Mouse (Mus musculus): ENCODE data around the gene Rims4.

Rims4 gene

DNA sequence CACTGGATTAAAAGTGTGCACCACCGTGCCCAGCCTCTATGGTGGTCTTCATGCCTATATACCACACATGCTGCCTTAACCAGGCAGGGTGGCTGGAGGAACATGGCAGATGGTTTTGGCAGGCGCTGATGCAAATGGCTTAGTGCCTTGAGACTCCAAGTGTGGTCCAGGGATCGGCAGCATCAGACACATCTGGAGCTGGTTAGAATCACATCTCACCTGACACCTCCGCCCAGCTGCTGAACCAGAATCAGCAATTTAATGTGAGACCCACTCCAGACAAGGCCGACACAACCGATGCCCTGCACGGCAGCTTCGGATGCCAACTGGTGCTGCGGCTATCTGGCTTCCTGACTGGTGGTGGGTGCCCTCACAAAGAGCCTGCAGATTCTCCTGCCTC, 52.4 kb downstream of the Rims4 start:
- no peak for DNase-seq (ENCODE audit: low spot score)

DNA sequence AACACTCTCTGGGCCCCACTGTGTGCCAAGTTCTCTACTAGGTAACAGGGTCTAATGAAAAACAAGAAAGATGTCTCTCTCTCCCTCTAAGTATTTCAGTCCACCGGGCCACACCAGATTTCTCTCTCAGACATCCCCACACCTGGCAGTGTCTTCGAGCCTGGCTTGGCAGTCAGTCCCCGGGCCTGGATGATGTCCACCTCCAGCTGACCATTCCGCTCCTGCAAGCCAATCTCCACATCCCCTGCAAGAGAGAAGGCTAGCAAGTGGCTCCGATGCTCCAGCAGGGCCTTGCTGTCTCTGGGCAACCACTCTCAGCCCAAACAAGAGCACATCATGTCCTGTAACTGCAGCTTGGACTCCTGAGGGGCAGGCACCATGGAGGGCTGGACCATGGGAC, 53.2 kb downstream of the Rims4 start:
- no peak for DNase-seq (ENCODE audit: low spot score)

DNA sequence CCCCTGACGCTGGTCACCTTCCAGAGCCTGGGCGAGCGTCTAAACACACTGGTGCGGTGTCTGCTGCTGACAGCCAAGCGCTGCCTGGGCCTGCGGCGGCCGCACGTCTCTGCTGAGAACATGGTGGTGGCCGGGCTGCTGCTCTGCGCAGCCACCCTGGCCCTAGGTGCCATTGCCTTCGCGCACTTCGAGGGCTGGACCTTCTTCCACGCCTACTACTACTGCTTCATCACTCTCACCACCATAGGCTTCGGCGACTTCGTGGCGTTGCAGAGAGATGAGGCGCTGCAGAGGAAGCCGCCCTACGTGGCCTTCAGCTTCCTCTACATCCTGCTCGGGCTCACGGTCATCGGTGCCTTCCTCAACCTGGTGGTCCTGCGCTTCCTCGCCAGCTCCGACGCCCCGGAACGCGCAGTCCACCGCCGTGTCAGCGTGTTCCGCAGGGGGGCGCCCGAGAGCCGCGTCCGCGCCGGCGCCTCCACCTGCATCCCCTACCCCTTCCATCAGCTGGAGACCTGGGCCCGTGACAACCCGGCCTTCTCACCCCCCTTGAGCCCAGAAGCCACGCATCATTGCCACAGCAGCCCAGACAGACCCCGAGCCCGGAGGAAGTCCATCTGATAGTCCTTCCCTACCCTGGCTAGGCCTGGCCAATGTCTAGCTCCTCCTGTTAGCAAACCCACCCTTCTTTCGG, 60.1 kb downstream of the Rims4 start:
- no peak for DNase-seq (ENCODE audit: low spot score)

DNA sequence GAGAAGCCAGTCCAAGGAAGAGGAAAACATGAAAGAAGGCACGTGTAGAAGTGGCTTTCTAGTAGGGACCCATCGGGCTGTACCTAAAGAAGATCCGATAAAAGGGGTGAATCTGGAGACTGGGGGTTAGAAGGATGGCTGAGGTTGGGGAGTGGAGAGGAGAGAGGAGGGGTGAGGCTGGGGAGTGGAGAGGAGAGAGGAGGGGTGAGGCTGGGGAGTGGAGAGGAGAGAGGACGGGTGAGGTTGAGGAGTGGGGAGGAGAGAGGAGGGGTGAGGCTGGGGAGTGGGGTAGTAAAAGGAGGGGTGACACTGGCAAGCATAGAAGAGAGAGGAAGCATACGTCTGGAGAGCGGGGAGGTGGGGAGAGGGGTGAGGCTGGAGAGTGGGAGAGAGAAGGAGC, 61.2 kb downstream of the Rims4 start:
- DNase-seq (ENCODE audit: low spot score): no peak

DNA sequence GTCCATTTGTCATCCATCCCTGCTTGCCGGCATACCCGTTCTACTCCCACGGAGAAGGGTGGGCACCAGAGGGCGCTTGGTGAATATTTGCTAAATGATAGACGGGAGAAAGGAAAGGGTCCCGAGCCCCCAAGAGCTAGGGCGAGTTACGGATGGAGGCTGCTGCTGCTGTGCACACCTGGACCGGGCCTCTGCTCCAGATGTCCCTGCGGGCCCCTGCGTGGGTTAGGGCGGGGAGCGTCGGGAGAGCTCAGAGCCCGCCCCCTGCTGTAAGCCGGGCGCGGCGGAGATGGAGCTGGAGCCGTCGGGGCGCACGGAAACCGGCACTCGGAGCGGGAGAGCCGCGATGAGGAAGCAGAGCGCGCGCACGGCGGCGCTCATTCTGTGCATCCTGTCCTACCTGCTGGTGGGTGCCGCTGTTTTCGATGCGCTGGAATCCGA, 65.0 kb downstream of the Rims4 start, which contains the start of gene Kcnk15:
Kcnk15 (plus strand) TSS at position 191 of the 441 bp plus-strand sequence.
- DNase-seq (ENCODE audit: low spot score): no peak

DNA sequence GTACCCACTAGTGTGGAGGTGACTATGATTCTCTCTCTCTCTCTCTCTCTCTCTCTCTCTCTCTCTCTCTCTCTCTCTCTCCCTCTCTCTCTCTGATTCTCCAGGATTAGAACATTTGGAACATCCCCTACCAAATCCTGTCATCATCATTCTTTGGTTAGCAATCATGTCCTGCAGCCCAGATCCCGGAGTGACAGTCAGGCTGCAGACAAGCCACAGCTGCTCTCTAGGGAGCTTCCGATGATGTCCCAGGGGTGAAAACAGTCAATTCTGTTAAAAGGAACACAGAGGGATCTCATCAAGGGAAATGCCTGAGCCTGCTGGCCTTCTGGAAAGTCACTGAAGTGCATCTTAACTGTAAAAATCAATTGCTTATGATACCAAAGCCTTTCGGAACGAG, 76.4 kb downstream of the Rims4 start:
- DNase-seq (ENCODE audit: low spot score): peak; percentile 45

DNA sequence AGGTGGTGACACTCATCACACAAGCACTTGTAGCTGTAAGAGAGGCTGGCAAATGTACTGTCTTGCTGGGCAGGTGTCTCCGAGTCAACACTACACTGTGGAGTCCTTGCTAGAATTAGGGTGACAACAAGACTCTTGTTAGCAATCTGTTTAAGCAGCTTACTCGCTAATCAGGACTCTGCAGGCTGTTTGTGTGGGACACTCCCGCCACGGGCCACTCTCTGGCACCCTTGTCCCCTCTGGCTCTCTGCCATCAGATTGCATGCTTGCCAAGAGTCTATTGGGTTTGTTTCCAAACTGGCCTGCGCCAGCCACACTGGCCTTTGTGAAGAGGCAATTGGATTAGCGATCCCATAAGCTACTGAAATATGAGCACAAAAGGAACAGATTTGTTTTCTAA, 79.0 kb downstream of the Rims4 start:
- DNase-seq (ENCODE audit: low spot score): peak; percentile 70

DNA sequence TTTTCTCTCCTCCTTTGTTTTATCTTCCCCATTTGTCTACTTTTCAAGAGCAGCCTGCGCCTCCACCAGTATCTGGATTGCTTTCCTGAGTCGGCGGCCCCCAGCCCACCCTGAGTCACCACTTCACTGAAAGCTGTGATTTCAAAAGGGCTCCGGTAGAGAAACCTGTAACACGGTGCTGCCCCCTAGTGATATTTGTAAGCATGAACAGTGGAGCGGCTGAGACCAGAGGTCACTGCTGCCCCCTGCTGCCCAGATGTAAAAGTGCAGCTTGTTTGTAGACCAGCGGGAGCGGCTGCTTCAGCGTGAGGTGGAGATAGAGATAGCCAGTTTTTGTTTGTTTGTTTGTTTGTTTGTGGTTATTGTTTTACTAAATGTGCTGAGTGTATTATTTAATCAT, 80.4 kb downstream of the Rims4 start:
- DNase-seq (ENCODE audit: low spot score): peak; percentile 86

DNA sequence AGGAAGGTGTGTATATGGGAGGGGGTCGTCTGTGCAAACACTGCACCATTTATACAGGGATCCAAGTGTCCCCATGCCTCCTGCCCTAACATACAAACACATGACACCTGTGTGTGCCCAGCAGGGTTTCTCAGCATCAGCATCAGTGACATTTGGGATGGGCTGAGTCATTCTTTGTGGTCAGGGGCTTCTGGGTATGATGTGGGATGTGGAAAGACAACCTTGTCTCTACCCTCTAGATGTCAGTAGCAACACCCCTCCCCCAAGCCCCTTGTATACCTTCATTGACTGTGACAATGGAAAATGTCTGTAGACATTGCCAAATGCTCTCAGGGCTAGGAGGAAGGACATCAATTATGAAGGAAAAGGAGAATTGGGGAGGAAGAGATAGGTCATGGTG, 87.3 kb downstream of the Rims4 start:
- no peak for DNase-seq (ENCODE audit: low spot score)

DNA sequence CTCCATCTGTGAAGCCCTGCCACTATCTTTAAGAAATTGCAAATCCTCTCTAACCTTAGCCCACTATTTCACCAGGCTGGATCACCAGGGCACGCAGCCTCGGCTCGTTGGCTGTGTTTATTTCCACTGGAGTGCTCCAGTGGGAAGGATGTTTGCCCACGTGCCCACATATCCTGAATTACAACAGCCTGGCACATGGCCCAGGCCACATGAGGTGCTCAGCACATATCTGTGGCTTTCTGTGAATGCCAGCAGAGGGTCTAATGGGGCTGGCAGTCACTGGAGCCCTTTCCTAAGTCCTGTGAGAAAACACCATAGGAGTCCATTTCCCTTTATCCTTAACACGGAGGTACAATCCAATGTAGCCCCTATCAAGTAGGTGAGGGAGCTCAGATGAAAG, 92.0 kb downstream of the Rims4 start:
- DNase-seq (ENCODE audit: low spot score): peak; percentile 55

DNA sequence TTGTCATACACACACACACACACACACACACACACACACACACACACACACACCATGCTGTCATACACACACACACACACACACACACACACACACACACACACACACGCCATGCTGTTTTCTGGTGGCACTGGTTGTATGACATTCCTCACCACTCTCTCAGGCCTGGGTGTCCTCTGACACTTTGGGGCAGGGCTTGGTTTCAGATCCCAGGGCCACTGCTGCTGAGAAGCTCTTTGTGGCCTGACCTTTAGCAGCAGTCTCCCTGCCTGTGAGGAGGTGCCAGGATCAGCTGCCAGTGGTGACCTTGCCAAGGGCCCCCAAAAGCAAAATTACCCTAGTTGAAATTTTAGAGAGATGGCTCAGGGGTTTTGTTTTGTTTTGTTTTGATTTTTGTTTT, 92.6 kb downstream of the Rims4 start:
- DNase-seq (ENCODE audit: low spot score): no peak

DNA sequence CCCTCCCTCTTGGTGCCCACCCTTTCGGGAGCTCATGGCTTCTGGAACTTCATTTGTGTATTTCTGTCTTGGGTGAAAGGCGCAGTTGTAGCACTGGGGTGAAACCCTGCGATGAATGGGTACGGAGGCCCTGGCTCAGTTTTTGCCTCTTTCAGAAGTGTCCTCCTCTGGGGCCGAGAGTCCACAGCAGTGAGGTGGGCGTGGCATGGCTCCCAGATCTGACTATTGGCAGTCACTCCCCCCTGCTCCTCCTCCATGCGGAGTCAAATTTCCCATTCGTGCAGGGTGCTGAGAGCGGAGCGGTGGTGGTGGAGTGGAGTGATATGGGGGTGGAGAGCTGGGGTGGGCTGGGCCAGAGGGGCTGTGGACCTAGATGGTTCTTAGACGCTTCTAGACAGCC, 94.7 kb downstream of the Rims4 start:
- no peak for DNase-seq (ENCODE audit: low spot score)

DNA sequence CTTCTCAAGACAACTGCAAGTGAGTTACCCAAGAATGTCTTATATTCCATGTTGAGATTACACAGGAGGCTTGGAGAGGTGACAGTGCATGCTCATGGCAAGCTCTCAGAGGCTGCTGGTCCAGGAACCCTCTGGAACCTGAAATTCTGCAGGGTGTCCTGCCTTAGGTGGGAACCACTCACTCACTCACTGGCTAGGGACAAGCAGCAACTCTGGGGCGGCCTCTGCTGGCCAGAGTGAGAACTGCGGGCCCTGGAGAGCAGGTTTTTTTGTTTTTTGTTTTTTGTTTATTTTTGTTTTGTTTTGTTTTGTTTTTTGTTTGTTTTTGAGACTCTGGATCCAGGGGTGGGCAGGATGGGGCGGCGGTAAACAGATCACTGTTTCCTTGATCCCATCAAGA, 95.2 kb downstream of the Rims4 start:
- DNase-seq (ENCODE audit: low spot score): peak; percentile 36

DNA sequence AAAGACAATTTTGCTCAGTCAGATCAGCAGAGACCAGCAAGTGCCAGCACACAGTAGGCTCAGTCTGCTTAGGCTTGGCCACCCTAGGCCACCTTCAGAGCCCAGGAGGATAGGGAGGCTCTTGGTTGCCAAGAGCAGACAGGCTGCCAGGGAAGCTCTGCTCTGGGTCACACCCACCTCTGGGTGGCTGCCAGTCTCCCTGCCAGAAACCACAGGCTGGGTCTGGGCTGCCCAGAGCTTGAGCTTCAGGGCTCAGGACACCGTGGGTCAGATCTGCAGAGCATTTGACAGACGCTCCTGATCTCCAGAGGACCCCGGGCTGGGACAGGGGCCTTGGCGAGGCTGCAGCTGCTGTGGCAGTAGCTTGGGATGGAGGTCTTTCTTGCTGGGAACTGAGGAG, 97.9 kb downstream of the Rims4 start, which contains the start of gene Ccn5:
Ccn5 (plus strand) TSS at position 255 of the 400 bp plus-strand sequence.
- DNase-seq (ENCODE audit: low spot score): peak; percentile 61

DNA sequence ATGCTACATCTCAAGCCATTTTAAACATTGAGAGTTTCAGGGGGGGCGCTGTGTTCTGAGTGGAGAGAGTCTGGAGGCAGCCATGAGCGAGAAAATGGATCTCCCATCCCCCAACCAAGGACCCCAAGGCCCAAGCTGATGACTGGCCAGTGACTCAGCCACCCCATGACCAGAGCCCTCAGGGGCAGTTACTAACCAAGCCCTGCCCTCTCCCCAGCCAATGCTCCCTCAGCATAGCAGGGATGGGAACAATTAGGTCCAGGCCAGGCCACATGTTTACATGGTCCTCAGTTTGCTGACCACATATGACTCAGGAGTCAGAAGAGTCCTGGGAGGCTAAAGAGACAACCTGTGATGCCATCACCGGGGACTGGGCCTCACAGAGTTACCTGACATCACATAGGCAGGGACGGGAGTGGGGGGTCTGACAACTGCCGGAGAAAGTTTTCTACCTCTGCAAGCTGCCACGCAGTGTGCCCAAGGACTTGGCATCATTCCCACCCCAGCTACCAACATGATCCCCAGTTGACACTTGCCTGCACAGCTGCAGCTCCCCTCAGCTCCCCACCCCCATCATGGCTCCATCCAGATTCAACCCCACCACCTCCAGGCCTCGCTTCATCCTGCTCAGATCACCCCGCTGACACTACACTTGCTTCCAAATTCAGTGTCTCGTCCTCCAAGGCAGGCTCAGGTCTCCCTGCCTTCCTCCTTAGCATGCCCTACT, 103.6 kb downstream of the Rims4 start:
- no peak for DNase-seq (ENCODE audit: low spot score)

DNA sequence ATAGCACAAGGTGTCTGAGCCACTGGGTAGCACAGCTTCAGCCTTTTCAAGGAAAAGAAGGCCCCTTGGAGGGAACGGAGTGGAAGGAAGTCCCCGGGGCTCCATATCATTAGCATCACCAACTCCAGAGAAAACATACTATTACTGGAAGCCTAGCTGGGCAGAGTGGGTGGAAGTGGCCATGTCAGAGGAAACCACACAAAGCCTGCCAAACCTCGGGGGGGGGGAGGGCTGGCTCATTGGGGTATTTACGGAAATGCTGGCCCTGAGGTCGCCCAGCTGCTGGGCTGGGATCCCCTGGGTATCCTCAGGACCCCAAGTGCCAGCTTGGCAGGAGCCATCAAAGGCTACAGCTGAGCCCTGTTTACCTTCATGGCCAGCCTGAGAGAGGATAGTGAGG, 105.4 kb downstream of the Rims4 start:
- no peak for DNase-seq (ENCODE audit: low spot score)
